Mouse (Mus musculus): ENCODE data around the gene Chd2. TPM values are rescaled to one million over a fixed set of nuclear protein-coding genes. Genes with fewer than 3 reads are reported as not detected.
A peak's percentile ranks its signal among the peaks of the same experiment; 100 is the strongest.

The Chd2 gene
- total and polyA plus RNA-seq, 2 experiments = 20.1 to 40.0 TPM

- no peaks in the 10 kb centered on the region for H3K27me3 ChIP-seq (ENCODE audit: control insufficient read depth, insufficient read depth, low read length)
- no peak overlapping the region for H3K9ac ChIP-seq (ENCODE audit: low read depth, low read length)
- H3K27ac ChIP-seq (replicated peaks; ENCODE audit: insufficient read depth, low read depth, low read length) = no peak overlapping the region
- no peaks in the 10 kb centered on the region for H3K79me2 ChIP-seq (ENCODE audit: control insufficient read depth, insufficient read depth, low read length)
- H3K4me1 ChIP-seq (ENCODE audit: control insufficient read depth, insufficient read depth, low read length) = peaks cover 3% of the 10 kb centered on the region; the same call in 1 of the 2 replicates
- no peak for TF ChIP-seq POLR2A (IDR thresholded peaks at IDR 0.05; ENCODE audit: extremely low read depth, insufficient read depth, low read length)
- no peak for TF ChIP-seq CTCF (IDR thresholded peaks at IDR 0.05; ENCODE audit: low read depth, low read length)
- H3K36me3 ChIP-seq (ENCODE audit: control insufficient read depth, insufficient read depth, low read length) = peaks cover 15% of the 10 kb centered on the region
- DNase-seq (ENCODE audit: extremely low read depth, low read depth, low spot score) = peak; percentile 65
- no peak overlapping the region for H3K4me3 ChIP-seq (ENCODE audit: insufficient read depth, low read depth, low read length)
- WGBS = 80% methylated on average over 7 of the region's 7 CpGs
Measured at GRCm38 (mm10) chr7:73425451-73425850, 116.2 kb downstream of the Chd2 start.

- no peak overlapping the region for H3K4me3 ChIP-seq (ENCODE audit: insufficient read depth, low read depth, low read length)
- 30% methylated on average over 3 of the region's 3 CpGs for whole genome bisulfite sequencing
- peak; percentile 65 for DNase-seq (ENCODE audit: extremely low read depth, low read depth, low spot score)
- no peaks in the 10 kb centered on the region for H3K27me3 ChIP-seq (ENCODE audit: control insufficient read depth, insufficient read depth, low read length)
- no peak for TF ChIP-seq POLR2A (IDR thresholded peaks at IDR 0.05; ENCODE audit: extremely low read depth, insufficient read depth, low read length)
- peaks cover 3% of the 10 kb centered on the region; the same call in 1 of the 2 replicates for H3K4me1 ChIP-seq (ENCODE audit: control insufficient read depth, insufficient read depth, low read length)
- no peak overlapping the region for H3K27ac ChIP-seq (replicated peaks; ENCODE audit: insufficient read depth, low read depth, low read length)
- H3K79me2 ChIP-seq (ENCODE audit: control insufficient read depth, insufficient read depth, low read length) = no peaks in the 10 kb centered on the region
- peaks cover 14% of the 10 kb centered on the region for H3K36me3 ChIP-seq (ENCODE audit: control insufficient read depth, insufficient read depth, low read length)
- H3K9ac ChIP-seq (ENCODE audit: low read depth, low read length) = no peak overlapping the region
Measured at GRCm38 (mm10) chr7:73424705-73425104, 116.9 kb downstream of the Chd2 start.

DNA sequence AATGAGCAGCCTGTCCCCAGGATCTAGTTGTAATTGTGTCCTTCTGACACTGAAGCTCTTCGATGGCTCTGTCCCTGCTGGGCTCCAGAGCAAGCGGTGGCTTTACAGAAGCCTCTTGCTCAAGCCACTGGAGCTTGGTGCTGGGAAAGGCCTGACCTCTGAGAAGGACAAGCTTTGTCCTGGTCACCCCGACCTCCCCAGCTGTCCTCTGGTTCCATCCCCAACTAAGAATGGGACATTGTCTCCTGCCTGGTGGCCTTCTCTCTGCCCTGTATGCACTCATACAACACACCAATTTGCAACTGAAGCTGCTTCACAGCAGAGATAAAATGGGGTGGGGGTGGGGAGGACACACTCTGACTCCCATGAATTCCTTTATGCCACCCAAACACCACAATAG lies 117.4 kb downstream of the Chd2 start:
- TF ChIP-seq CTCF (IDR thresholded peaks at IDR 0.05; ENCODE audit: low read depth, low read length) (no peak), POLR2A (IDR thresholded peaks at IDR 0.05; ENCODE audit: extremely low read depth, insufficient read depth, low read length) (no peak)
- Histone ChIP-seq H3K4me3 (ENCODE audit: insufficient read depth, low read depth, low read length) (no peak overlapping the region), H3K4me1 (ENCODE audit: control insufficient read depth, insufficient read depth, low read length) (peaks cover 3% of the 10 kb centered on the region; the same call in 1 of the 2 replicates), H3K36me3 (ENCODE audit: control insufficient read depth, insufficient read depth, low read length) (peaks cover 9% of the 10 kb centered on the region), H3K79me2 (ENCODE audit: control insufficient read depth, insufficient read depth, low read length) (no peaks in the 10 kb centered on the region), H3K9ac (ENCODE audit: low read depth, low read length) (no peak overlapping the region), H3K27me3 (ENCODE audit: control insufficient read depth, insufficient read depth, low read length) (no peaks in the 10 kb centered on the region), H3K27ac (replicated peaks; ENCODE audit: insufficient read depth, low read depth, low read length) (no peak overlapping the region)
- WGBS = 27% methylated on average over 3 of the region's 3 CpGs
- no peak for DNase-seq (ENCODE audit: extremely low read depth, low read depth, low spot score)

DNA sequence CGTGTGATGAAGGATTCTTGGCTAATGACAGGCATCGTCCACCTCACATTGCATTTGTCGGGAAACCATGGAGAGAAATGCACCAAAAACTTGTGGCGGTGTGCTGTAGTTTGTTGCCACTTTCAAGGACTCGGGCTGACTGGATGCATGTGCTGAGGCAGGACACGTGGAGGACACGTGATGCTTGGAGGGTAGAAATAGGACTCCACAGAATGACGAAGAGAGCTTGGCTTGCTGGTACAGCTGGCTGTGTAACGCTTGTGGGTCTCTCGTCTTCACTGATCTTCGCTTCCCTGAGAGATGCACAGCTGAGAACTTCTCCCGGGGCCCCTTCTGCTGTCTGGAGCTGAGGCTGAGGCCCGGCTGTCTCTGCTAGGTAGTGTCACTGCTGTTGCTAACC lies 118.4 kb downstream of the Chd2 start:
- H3K27me3 ChIP-seq (ENCODE audit: control insufficient read depth, insufficient read depth, low read length) = no peaks in the 10 kb centered on the region
- H3K9ac ChIP-seq (ENCODE audit: low read depth, low read length) = no peak overlapping the region
- H3K36me3 ChIP-seq (ENCODE audit: control insufficient read depth, insufficient read depth, low read length) = peaks cover 2% of the 10 kb centered on the region; the same call in 1 of the 2 replicates
- peaks cover 3% of the 10 kb centered on the region; the same call in 1 of the 2 replicates for H3K4me1 ChIP-seq (ENCODE audit: control insufficient read depth, insufficient read depth, low read length)
- WGBS = 83% methylated on average over 13 of the region's 13 CpGs
- H3K4me3 ChIP-seq (ENCODE audit: insufficient read depth, low read depth, low read length) = no peak overlapping the region
- no peak overlapping the region for H3K27ac ChIP-seq (replicated peaks; ENCODE audit: insufficient read depth, low read depth, low read length)
- H3K79me2 ChIP-seq (ENCODE audit: control insufficient read depth, insufficient read depth, low read length) = no peaks in the 10 kb centered on the region
- no peak for TF ChIP-seq CTCF (IDR thresholded peaks at IDR 0.05; ENCODE audit: low read depth, low read length)
- no peak for TF ChIP-seq POLR2A (IDR thresholded peaks at IDR 0.05; ENCODE audit: extremely low read depth, insufficient read depth, low read length)
- no peak for DNase-seq (ENCODE audit: extremely low read depth, low read depth, low spot score)

GRCm38 (mm10) chr7:73422223-73423113 lies 119.2 kb downstream of the Chd2 start:
- no peak overlapping the region for H3K27ac ChIP-seq (replicated peaks; ENCODE audit: insufficient read depth, low read depth, low read length)
- H3K36me3 ChIP-seq (ENCODE audit: control insufficient read depth, insufficient read depth, low read length) = no peaks in the 10 kb centered on the region
- 31% methylated on average over 12 of the region's 12 CpGs for WGBS
- no peaks in the 10 kb centered on the region for H3K79me2 ChIP-seq (ENCODE audit: control insufficient read depth, insufficient read depth, low read length)
- no peak overlapping the region for H3K4me3 ChIP-seq (ENCODE audit: insufficient read depth, low read depth, low read length)
- H3K4me1 ChIP-seq (ENCODE audit: control insufficient read depth, insufficient read depth, low read length) = peaks cover 3% of the 10 kb centered on the region; the same call in 1 of the 2 replicates
- DNase-seq (ENCODE audit: extremely low read depth, low read depth, low spot score) = peak; percentile 33
- H3K9ac ChIP-seq (ENCODE audit: low read depth, low read length) = no peak overlapping the region
- TF ChIP-seq CTCF (IDR thresholded peaks at IDR 0.05; ENCODE audit: low read depth, low read length) (peak; percentile 91), POLR2A (IDR thresholded peaks at IDR 0.05; ENCODE audit: extremely low read depth, insufficient read depth, low read length) (no peak)
- H3K27me3 ChIP-seq (ENCODE audit: control insufficient read depth, insufficient read depth, low read length) = no peaks in the 10 kb centered on the region

Data from liver, adult 2 months (tissue).